Mouse (Mus musculus): Measurements from ENCODE around the gene Zfp512b. TPM values are rescaled to one million over a fixed set of nuclear protein-coding genes. Genes with fewer than 3 reads are reported as not detected.

Zfp512b gene
- total and polyA plus RNA-seq, 3 experiments, result 11.0 to 26.8 (median 16.6) TPM

GRCm38 (mm10) chr2:181577126-181577525 is 15.5 kb downstream of the Zfp512b start:
- TF ChIP-seq ETS1 (conservative IDR thresholded peaks at IDR 0.05; ENCODE audit: low read depth, low read length) (no peak), MXI1 (IDR thresholded peaks at IDR 0.05; ENCODE audit: low read depth, low read length) (no peak), MYC (IDR thresholded peaks at IDR 0.05; ENCODE audit: low read depth, low read length) (no peak)
- DNase-seq (ENCODE audit: extremely low read depth), result no peak
- Histone ChIP-seq H3K4me1 (ENCODE audit: control insufficient read depth in 1 of 2, insufficient read depth in 2 of 2) (peaks cover 3 to 21% of the 10 kb centered on the region in 2 experiments; a peak in 2 of 4 replicates), H3K79me2 (replicated peaks; ENCODE audit: control insufficient read depth, extremely low read depth, insufficient read depth, poor library complexity, severe bottlenecking) (peaks cover 4% of the 10 kb centered on the region; the same call in 1 of the 2 replicates), H3K4me3 (replicated peaks in 1 of 3; ENCODE audit: low read depth in 2 of 3, low read length in 2 of 3, poor library complexity in 1 of 3) (no peak overlapping the region), H3K4me2 (ENCODE audit: insufficient read depth, low read depth, poor library complexity, severe bottlenecking) (no peak overlapping the region), H3K36me3 (replicated peaks in 1 of 2; ENCODE audit: control insufficient read depth in 1 of 2, insufficient read depth in 1 of 2, low read length in 1 of 2) (peaks cover 23 to 55% of the 10 kb centered on the region in 2 experiments), H3K9me3 (replicated peaks; ENCODE audit: low read length) (no peaks in the 10 kb centered on the region), H3K27me3 (replicated peaks) (no peaks in the 10 kb centered on the region), H3K27ac (ENCODE audit: insufficient read depth, low read depth) (no peak overlapping the region), H3K9ac (ENCODE audit: insufficient read depth, low read depth) (no peak overlapping the region)
- in situ Hi-C loops (cut with MboI; ENCODE audit: low pct_ligation_motif_present, low pct_unique_long_range_greater_than_20kb, low sequenced_read_pairs), result loop anchor here (5.0 kb wide), 1 partner anchor 185 kb away; no protein-coding TSS in a partner anchor
- dilution Hi-C loops (cut with MboI; ENCODE audit: extremely low pct_ligation_motif_present, extremely low pct_unique_long_range_greater_than_20kb, low sequenced_read_pairs), result no loop called here

- in situ Hi-C loops (cut with MboI; ENCODE audit: low pct_ligation_motif_present, low pct_unique_long_range_greater_than_20kb, low sequenced_read_pairs) (loop anchor here (5.0 kb wide), 1 partner anchor 184 kb away; no protein-coding TSS in a partner anchor), dilution Hi-C loops (cut with MboI; ENCODE audit: extremely low pct_ligation_motif_present, extremely low pct_unique_long_range_greater_than_20kb, low sequenced_read_pairs) (no loop called here)
- Histone ChIP-seq H3K4me1 (ENCODE audit: control insufficient read depth in 1 of 2, insufficient read depth in 2 of 2) (peaks cover 3 to 19% of the 10 kb centered on the region in 2 experiments; a peak in 2 of 4 replicates), H3K27me3 (replicated peaks) (no peaks in the 10 kb centered on the region), H3K9ac (ENCODE audit: insufficient read depth, low read depth) (no peak overlapping the region), H3K79me2 (replicated peaks; ENCODE audit: control insufficient read depth, extremely low read depth, insufficient read depth, poor library complexity, severe bottlenecking) (peaks cover 4% of the 10 kb centered on the region; the same call in 1 of the 2 replicates), H3K4me3 (replicated peaks in 1 of 3; ENCODE audit: low read depth in 2 of 3, low read length in 2 of 3, poor library complexity in 1 of 3) (no peak overlapping the region), H3K36me3 (replicated peaks in 1 of 2; ENCODE audit: control insufficient read depth in 1 of 2, insufficient read depth in 1 of 2, low read length in 1 of 2) (peaks cover 28 to 60% of the 10 kb centered on the region in 2 experiments), H3K9me3 (replicated peaks; ENCODE audit: low read length) (no peaks in the 10 kb centered on the region), H3K4me2 (ENCODE audit: insufficient read depth, low read depth, poor library complexity, severe bottlenecking) (no peak overlapping the region), H3K27ac (ENCODE audit: insufficient read depth, low read depth) (no peak overlapping the region)
- no peak for TF ChIP-seq SMC3 (IDR thresholded peaks at IDR 0.05; ENCODE audit: low read depth, low read length)
- TF ChIP-seq MAX (IDR thresholded peaks at IDR 0.05; ENCODE audit: low read length), result no peak
- DNase-seq (ENCODE audit: extremely low read depth), result no peak
Measured at GRCm38 (mm10) chr2:181576613-181577012, 16.0 kb downstream of the Zfp512b start.

GRCm38 (mm10) chr2:181574921-181575545 is 17.6 kb downstream of the Zfp512b start:
- Histone ChIP-seq H3K9me3 (replicated peaks; ENCODE audit: low read length) (no peaks in the 10 kb centered on the region), H3K27me3 (replicated peaks) (no peaks in the 10 kb centered on the region), H3K79me2 (replicated peaks; ENCODE audit: control insufficient read depth, extremely low read depth, insufficient read depth, poor library complexity, severe bottlenecking) (no peaks in the 10 kb centered on the region), H3K9ac (ENCODE audit: insufficient read depth, low read depth) (no peak overlapping the region), H3K4me1 (ENCODE audit: control insufficient read depth in 1 of 2, insufficient read depth in 2 of 2) (peaks cover 1 to 14% of the 10 kb centered on the region in 2 experiments; a peak in 2 of 4 replicates), H3K4me2 (ENCODE audit: insufficient read depth, low read depth, poor library complexity, severe bottlenecking) (no peak overlapping the region), H3K27ac (ENCODE audit: insufficient read depth, low read depth) (no peak overlapping the region), H3K36me3 (replicated peaks in 1 of 2; ENCODE audit: control insufficient read depth in 1 of 2, insufficient read depth in 1 of 2, low read length in 1 of 2) (peaks cover 37 to 75% of the 10 kb centered on the region in 2 experiments), H3K4me3 (replicated peaks in 1 of 3; ENCODE audit: low read depth in 2 of 3, low read length in 2 of 3, poor library complexity in 1 of 3) (no peak overlapping the region)
- DNase-seq (ENCODE audit: extremely low read depth), result no peak
- TF ChIP-seq ELF1 (IDR thresholded peaks at IDR 0.05; ENCODE audit: low read depth, low read length), result no peak
- no peak for TF ChIP-seq POLR2A (IDR thresholded peaks at IDR 0.05; ENCODE audit: low read depth, low read length)
- no peak for TF ChIP-seq ZNF384 (IDR thresholded peaks at IDR 0.05; ENCODE audit: low read depth, low read length)
- TF ChIP-seq ZKSCAN1 (IDR thresholded peaks at IDR 0.05; ENCODE audit: borderline replicate concordance, low read depth, low read length), result no peak
- no peak for TF ChIP-seq ZC3H11A (IDR thresholded peaks at IDR 0.05; ENCODE audit: low read depth, low read length)
- TF ChIP-seq HCFC1 (IDR thresholded peaks at IDR 0.05; ENCODE audit: low read depth, low read length), result no peak
- no peak for TF ChIP-seq CHD1 (IDR thresholded peaks at IDR 0.05; ENCODE audit: low read depth, low read length)
- no peak for TF ChIP-seq RAD21 (IDR thresholded peaks at IDR 0.05; ENCODE audit: low read depth, low read length)
- TF ChIP-seq IRF4 (IDR thresholded peaks at IDR 0.05; ENCODE audit: low read depth, low read length), result no peak
- no peak for TF ChIP-seq PAX5 (IDR thresholded peaks at IDR 0.05; ENCODE audit: low read length)
- TF ChIP-seq TCF12 (IDR thresholded peaks at IDR 0.05; ENCODE audit: low read depth, low read length), result no peak
- no peak for TF ChIP-seq MEF2A (IDR thresholded peaks at IDR 0.05; ENCODE audit: borderline replicate concordance, low read depth, low read length)
- TF ChIP-seq NELFE (IDR thresholded peaks at IDR 0.05; ENCODE audit: low read depth, low read length), result no peak
- no peak for TF ChIP-seq E2F4 (IDR thresholded peaks at IDR 0.05; ENCODE audit: insufficient replicate concordance, low read depth, low read length)
- in situ Hi-C loops (cut with MboI; ENCODE audit: low pct_ligation_motif_present, low pct_unique_long_range_greater_than_20kb, low sequenced_read_pairs), result loop anchor here (5.0 kb wide), 1 partner anchor 183 kb away; no protein-coding TSS in a partner anchor
- dilution Hi-C loops (cut with MboI; ENCODE audit: extremely low pct_ligation_motif_present, extremely low pct_unique_long_range_greater_than_20kb, low sequenced_read_pairs), result no loop called here

Measured in CH12.LX (cell line).